Mouse (Mus musculus) spleen, postnatal 10 days (tissue): Measurements from ENCODE around the gene Fmod.

Experiments
- DNase-seq, 2 experiments: peaks; one replicate each; pipeline ENCODE4 v3.0.0; 2021 to 2022; ENCODE audit warnings: low spot score in 2 of 2

Gene Fmod

DNA sequence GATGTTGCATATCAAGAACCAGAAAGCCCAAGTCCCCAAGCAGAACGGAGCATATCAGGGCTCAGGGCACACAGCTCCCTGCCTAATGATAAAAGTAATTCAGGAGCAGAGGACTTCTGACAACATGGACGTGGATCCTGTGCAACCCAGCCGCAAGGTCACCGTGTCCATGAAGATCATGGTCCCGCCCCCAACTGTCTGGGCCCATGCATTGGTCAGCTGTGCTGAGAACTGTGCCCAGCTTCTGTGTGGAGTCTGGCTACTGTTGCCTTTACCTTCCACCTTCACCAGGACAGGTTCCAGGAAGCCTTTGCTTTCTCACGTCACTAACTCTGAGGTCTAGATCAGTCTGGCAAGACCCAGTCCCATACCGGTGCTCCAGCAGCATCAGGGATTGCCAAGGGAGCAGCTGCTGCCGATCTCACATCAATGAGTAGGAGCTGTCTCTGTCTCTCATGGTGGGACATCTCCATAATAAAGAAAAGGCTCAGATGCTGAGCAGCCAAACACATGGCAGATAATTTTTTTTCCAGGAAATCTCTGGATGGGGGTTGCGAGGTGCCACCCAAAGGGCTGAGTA, 18.7 kb downstream of the Fmod start:
- no peak for DNase-seq

DNA sequence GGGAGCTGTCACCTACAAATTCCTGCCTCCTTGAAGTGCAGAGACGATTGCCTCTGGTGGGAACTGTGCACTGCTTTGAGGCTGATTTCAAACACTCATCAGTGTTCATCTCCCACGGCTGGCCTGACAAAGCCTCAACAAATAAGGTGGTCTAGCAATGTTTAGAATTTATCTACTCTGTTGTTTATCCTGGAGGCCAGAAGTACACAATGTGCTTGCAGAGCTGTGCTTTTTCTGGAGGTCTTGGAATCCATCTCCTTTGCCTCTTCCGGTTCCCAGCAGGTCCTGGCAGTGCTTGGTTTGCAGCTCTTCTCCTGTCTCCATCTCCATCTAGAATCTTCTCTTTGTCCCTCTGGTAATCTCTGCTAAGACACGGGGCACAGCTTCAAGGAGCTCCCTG, 19.2 kb downstream of the Fmod start:
- no peak for DNase-seq

DNA sequence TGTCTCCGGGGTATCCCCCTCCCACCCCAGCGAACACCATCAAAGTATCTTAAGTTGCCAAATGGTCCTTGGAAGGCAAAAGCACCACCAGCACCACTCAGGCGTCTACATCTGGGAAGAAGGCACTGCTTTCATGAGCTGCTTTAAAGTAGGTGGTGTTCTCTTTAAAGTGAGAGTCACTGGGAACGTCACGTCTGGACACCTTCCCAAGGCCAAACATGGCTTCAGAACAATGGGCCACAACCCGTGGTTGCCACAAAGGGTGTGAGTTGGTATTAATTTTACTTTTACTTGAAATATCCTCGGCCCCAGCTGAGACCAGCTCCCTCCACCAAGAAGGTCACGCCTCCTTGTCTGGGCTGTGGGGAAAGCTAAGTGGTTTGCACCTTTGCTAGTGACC, 20.7 kb downstream of the Fmod start:
- no peak for DNase-seq

DNA sequence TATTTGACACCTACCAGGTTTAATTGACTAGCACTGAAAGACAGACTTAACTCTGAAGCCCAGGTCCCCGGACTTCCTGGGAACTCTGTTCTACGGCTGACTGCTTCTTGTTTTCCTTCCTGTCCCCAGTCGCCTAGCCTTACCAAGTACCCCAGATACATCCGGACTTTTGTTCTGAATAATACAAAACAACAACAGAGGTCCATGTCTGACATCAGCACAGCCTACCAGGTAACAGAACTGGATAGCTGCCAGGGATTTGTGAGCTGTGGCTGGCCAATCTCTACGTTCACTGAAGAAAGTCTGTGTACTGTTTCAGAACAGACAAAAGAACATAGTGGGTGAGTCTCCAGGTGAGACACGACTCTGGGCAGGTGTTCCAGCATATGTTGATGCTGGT, 21.8 kb downstream of the Fmod start:
- no peak for DNase-seq

DNA sequence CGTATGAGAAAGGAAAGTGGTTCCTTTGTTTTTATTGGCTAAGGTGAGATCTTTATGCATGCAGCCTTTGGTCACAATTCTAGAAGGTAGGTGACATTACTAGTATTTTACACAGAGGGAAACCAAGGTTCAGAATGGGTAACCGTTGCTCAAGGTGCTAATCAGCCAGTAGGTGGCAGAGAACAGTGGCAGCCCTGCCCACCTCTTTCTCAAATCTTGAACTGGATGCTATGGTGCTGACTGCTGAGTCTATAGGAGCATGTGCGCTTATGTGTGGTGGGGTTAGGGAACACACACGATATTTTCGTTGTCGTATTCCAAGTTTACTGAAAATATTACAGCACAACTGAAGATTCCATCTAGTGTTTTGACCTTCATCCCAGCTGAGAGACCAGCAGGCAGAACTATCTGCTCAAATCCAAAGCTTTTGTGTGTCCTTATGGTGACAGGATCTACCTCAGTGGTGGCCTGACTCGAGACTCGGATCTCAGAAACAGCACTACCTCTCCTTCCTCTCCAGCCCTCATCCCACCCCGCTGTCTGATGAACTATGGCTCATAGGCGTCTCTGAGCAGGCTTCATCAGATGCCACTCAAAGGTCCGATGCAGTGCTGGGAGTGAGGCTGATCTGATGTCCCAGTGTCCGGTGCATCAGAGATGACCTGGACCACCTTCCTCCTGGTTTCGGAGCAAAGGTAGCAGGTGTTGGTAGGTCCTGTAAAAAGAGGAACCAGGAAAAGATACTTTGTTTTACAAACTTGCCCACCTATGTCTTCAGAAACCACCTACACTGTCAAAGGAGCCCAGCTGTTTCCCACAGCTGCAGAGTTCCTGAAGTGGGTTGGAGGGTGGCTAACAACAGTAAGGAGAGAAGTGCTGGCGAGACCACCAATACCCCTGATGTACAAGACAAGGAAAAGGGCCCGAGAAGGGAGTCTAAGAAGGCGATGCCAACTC, 23.0 kb downstream of the Fmod start:
- DNase-seq = peak in 1 of 2 experiments; percentile 51

DNA sequence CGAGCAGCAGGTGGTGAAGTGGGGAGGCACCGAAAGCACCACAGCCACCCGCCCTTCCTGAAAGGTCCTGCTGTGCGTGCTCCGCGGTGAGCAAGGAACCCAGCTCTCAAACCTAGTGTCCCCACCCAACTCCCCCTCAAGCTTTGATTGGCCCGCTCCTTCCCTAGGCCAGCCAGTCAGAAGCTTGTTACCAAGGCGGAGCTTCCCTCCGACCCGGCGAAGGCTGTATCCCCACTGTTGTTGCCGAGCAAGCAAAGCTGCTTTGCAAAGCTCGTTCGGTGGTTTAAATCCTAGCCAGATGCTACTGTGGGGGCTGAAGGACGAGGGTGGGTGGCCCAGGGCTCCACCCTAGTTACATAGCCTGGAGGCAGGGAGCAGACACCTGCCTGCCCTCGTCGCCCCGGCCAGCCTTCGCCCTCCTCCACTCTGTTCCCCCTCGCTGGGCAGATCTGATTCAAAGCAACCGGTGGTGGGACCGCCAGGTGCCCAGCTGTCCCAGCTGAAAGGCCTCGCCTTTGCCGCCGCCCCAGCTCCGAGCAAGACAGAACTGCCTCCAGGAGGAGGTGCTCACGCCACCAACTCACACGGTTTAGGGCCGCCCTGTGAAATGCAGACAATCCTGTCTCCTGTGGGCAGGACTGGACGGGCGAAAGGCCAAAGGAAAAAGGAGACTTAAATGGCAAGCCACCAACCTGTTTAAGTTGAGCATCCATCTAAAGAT, 24.0 kb downstream of the Fmod start:
- peak; percentile 88 to 92 for DNase-seq

DNA sequence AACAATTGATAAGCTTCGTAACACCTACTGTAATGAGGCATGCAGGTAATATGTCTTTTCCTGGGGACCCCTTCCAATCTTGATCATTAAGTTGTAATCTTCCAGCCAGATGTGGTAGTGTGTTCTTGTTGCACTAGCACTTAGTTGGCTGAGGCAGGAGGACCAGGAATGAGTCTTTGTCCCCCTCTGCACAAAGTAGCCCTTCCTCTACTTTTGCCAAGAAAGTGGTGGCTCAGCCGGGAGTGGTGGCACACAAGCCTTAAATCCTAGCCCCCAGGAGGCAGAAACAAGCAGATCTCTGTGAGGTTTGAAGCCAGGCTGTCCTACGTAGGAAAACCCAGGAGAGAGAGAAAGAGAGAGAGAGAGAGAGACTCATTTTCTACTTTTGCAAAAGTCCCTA, 24.9 kb downstream of the Fmod start:
- no peak for DNase-seq

DNA sequence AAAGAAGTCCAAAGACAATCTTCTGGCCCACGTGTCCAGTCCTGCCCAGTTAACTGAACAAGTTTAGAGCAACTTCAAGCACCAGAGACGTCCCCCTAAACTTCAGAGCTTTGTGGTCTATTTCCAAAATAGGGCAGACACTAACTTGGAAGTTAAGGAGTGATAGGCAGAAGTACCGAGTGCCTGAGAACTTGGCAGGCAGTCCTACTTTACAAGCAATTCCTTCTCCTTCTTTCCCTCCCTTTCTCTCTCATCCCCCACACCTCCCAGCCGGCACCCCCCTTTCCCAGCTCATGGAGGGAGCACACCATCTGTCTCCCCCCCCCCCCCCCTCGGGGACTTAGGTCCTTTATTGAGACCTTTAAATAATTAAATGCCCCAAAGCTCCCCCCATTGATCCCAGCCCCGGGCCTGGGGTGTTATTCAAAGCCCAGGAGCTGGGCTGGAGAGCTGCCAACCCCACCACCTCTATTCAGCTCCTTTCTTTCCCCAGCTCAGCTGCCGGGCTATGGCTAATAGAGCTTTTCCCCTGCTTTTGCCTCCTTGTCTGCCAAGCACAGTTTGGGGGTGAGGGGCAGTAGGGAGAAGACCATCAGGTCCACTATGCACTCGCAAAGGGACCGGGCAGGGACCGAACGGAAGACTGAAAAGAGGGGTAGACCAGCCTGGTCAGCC, 25.5 kb downstream of the Fmod start:
- DNase-seq = peak; percentile 42 to 43

DNA sequence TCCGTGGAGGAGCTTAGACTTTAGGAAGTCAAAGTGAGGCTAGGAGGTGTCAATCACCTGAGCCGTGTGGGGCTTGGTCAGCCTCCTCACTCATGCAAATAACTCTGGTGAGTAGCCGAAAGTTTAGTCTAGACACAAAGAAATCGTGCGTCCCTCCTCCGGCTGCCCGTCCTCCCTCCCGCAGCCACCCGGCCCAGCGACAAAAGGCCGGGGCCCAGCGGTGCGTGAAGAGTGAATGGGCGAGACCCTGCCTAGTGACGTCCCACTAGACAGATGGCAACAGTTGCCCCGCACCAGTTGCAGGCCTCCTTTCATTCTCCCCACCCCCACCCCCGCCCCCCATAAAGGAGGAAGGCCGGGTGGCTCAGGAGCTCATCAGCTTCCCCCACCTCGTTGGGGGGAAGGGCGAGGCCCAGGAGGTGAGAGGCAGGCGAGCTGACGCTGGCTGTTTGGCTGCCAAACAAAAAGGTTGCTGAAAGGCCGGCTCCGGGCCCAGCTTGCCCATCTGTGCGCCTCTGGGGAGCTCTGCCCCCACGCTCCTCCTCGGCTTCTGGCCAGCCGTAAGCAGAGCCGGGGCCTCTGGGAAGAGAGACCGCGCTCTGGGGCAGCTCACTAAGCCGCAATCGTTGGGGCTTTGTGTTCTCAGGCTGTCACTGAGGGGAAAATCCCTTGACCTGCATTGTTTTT, 26.2 kb downstream of the Fmod start:
- peak; percentile 54 to 83 for DNase-seq

DNA sequence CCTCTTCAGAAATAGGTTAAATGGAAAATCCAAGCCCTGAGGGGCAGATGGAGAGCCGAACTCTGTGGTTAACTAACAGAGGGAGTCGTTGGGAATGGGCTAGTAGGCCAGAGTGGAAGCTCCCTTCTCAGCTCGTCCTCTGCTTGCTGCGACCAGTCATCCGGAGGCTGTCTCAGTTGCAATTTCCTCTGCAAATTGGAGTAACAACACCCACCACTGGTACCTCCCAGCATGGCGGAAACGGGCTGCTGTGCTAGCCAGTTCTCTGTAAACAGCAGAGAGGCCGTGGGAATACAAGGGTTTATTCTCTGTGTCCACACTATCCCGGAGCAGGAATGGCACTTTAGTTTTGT, 26.7 kb downstream of the Fmod start:
- peak; percentile 49 to 66 for DNase-seq

DNA sequence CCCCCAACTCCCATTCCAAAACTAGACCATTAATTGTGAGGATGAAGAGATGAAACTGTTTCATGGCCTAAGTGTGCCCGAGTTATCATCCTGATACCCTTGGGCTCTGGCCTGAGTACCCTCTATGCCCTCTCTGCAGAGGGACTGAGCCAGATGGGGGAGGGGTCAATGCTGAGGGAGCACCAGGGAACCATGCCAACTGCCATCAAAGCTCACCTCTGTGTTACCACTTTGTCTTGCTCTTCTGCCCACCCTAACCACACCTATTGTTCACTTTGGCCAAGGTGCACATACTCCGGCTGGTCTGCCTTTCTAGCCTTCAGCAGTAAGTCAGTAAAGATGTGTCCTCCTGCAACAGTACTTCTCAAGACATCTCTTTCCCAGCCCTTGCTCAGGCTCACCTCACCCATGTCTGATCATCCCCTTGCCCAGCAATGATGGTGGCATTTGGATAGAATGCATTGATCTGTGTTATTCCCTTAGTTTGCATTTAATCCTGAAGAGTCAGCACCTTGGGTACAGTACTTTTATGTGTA, 27.3 kb downstream of the Fmod start:
- DNase-seq = no peak

DNA sequence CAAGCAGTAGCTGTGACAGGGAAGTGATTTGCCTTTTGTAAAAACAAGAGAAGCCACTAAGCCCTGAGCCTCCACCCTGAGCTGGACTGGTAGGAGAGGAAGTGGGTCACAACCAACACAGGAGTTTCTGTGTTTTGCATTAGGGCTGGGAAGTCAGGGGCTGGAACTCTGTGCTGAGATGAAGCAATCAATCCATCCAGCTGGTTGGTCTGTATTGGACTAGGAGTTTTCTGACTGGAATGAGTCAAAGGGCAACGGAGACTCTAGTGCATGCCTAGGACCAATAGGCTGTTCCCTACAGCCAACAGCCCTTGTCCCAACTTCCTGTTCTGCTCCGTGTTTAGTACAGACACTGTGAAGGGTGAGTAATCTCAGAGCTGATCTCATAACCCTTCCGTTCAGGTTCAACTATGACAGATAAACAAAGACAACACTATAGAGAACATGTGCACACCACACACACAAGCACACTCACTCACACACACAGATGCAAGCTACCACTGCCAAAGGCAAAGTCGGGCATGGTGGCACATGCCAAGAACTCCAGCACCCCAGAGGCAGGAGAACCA, 28.3 kb downstream of the Fmod start:
- DNase-seq = peak; percentile 35 to 54

DNA sequence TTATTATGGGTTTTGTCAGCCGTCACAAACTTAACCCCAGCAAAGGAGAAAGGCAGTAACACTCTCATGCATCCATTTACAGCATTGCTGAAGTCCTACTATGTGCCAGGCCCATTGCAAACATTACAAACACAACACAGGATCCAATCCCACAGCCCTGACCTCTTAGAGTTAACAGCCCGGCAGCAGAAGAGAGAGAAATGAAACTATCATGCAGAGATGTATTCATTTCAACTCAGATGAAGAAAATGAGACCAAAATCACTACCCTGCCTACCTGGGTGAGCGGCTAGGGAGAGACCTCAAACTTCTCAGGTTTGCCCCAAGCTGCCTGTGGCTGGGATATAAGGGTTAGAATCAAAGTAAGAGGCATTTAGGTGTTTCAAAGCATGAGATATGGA, 29.5 kb downstream of the Fmod start:
- no peak for DNase-seq

DNA sequence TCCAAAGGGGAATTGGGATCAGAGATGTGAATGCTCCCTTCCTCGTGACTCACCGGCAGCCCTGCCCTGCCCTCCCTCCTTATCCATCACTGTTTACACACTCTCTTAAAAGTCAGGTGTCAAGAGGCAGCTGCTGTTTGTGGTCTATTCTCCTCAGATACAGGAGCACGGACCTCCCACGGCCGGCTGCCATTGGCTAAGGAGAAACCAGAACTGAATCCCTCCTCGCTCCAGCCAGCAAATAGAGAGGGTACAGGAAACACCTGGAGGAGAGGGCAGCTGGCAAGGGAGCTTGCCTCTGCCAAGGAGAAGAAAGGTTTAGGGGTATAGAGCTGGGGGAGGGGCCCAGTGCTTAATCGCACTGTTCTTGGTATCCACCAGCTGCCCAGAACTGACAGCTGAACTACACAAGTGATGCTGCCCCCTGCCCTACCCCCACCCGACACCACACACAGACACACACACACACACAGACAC, 30.1 kb downstream of the Fmod start:
- peak in 1 of 2 experiments; percentile 73 for DNase-seq

DNA sequence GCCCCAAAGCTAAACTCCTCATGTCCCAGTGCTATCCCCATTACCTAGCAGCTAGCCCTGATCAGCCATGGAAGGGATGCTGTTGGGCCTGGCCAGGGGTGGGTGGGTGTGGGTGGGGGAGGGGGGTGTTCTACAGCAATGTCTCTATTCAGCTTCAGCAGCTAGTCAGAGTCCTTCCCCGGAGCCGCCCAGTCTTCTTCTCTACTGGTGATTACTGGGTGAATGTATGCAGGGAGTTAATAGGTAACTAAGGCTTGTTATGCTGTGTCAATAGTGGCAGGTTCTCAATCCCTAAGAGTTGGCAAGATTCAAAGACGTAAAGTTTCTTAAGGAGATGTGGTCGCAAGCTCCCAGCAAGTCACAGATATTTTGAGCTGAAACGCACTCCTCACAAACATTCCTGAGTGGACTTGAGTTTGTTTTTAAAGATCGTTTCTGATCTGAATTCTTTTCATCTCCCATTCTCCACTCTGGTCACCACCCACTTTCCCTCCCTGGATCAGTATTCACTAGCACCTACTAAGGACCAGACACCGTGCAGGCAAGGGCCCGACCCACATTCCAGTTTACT, 33.1 kb downstream of the Fmod start:
- no peak for DNase-seq

DNA sequence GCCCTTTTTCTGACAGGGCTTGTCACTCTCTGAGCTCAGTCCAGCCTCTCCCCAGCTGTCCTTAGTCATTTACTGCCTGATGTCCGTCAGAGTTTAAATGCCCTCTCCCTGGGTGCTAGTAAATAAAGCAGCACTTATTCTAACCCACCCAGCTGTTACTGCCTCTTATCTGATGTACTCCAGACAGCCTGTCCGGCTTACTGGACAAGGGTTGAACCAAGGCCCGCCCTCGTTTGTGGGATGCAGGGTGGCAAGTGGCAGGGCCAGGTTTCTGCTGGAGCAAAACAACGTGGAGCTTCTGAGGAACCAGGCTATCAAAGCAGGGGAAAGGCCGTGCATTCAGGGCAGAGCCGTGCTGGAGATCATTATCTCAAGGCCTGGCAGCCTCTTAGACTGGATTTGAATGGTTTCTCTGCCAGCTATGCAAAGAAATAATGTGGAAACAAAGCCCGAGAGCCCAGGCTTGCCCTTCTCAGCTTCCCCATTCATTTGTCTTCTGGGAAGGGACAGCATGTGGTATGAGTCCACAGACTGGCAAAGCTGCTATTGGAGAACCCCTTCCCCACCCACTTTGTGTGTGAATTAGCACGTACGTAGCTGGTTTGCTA, 34.5 kb downstream of the Fmod start:
- peak in 1 of 2 experiments; percentile 46 for DNase-seq

DNA sequence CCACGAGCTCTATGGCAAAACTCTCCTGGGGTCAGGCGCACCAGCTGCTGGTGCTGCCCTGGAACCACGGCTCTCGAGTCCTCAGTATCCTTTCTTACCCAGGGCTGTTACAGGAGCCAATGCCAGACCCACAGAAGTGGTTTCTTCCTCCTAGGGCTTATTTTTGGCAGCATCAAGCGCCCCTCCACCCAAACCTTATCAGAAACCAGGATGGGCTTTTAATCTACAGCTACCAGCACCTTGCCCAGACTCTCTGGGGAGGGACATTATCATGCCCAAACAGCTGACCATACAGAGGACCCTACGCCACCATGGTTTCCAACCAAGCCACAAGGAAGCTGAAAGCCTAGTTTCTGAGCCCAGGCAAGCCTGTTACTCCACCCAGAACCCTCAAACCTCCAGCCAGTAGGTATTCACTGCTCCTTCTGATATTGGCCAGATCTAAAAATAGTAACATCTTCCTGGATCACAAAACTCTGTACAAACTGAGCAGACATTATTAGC, 36.1 kb downstream of the Fmod start:
- peak; percentile 69 to 73 for DNase-seq

DNA sequence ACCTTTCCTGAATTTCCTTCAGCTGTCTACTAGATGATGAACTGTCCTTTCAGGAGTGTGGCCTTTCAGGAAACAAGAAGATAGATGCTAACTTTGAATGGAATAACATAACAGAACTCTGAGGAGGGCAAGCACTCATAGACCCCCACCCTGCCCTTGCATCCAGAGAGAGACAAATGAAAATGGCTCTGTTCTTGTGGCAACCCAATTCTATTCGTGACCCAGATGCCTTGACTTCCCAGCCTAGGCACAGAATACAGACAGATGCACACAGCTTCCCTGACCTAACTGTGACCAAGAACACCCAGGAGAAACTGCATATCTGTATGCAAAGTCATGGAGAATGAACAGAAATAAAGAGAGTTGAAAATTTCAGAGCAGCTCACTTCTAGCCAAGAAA, 36.6 kb downstream of the Fmod start:
- DNase-seq = peak in 1 of 2 experiments; percentile 47

DNA sequence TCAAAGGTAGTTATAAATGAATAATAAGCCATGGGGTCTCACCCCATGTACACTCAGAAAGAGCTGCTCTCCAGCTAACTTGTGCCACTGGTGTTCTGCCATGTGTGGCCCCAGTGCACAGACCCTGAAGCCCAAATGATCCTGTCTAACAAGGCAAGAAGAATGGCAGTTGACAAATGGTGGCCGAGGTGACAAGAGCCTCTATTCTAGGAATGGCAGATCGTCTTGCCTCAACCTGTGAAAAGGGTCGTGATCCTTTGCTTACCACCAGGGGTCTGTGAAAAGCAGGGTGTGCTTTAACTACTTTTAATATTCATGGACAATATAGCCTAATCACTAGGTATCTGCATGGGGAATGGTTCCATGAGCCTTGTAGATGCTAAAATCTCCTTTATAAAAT, 37.1 kb downstream of the Fmod start:
- DNase-seq = no peak

DNA sequence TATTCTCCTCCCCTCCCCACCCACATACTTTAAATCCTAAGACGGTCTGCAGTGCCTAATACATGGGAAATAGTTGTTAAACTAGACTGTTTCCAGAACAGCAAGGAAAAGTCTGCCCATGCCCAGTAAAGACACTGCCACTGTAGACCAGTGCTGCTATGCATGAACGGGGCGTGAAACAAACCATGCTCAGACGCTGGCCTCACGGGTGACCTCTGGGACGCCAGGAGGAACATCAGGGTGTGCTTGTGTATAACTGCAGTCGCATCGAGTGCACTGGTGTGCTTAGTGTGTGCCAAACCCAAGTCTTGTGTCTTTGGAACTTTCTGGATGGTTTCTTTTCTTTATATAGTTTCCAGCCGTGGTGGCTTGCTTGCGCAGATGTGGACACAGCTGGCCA, 37.6 kb downstream of the Fmod start:
- no peak for DNase-seq
